Mouse (Mus musculus) myocyte (in vitro differentiated cells): ENCODE data around the gene Tnr. TPM values are rescaled to one million over a fixed set of nuclear protein-coding genes. Genes with fewer than 3 reads are reported as not detected.

Experiments used
- H3K27me3 ChIP-seq: one replicate; pipeline ENCODE4 v1.6.1; 2011; ENCODE audit not compliant: control insufficient read depth, insufficient read depth, insufficient read length
- H3K36me3 ChIP-seq: one replicate; pipeline ENCODE4 v1.6.1; 2011; ENCODE audit not compliant: control insufficient read depth, insufficient read depth
- H3K4me2 ChIP-seq: one replicate; pipeline ENCODE4 v1.6.1; 2011; ENCODE audit warnings: low read depth, control low read depth
- H3K4me3 ChIP-seq: one replicate; pipeline ENCODE4 v1.5.1; 2011; ENCODE audit warnings: mild to moderate bottlenecking, control low read depth, moderate library complexity
- H3K79me2 ChIP-seq: one replicate; pipeline ENCODE4 v1.6.1; 2011; ENCODE audit not compliant: control insufficient read depth, insufficient read depth
- H3ac ChIP-seq: one replicate; pipeline ENCODE4 v1.6.1; 2011; ENCODE audit not compliant: control insufficient read depth, insufficient read length
- CEBPB ChIP-seq: IDR thresholded peaks from 2 replicates; pipeline ENCODE4 v1.6.1; 2011; ENCODE audit warnings: mild to moderate bottlenecking, moderate library complexity; ENCODE audit not compliant: poor library complexity, insufficient read depth, severe bottlenecking
- E2F4 ChIP-seq: IDR thresholded peaks from one replicate; pipeline ENCODE4 v1.6.1; 2011; ENCODE audit warnings: mild to moderate bottlenecking, control low read depth, moderate library complexity; ENCODE audit not compliant: insufficient read depth
- MAX ChIP-seq: IDR thresholded peaks from one replicate; pipeline ENCODE4 v1.6.1; 2011; ENCODE audit warnings: low read depth, mild to moderate bottlenecking, control low read depth
- MYOD1 ChIP-seq, 3 experiments: IDR thresholded peaks; one replicate each; pipeline ENCODE4 v1.6.1; 2011; ENCODE audit warnings: control low read depth in 2 of 3, low read depth in 2 of 3, mild to moderate bottlenecking in 2 of 3, moderate library complexity in 1 of 3; ENCODE audit not compliant: insufficient read length in 2 of 3, control insufficient read depth in 1 of 3
- MYOG ChIP-seq, 3 experiments: IDR thresholded peaks; one replicate each; pipeline ENCODE4 v1.6.1; 2011; ENCODE audit warnings: control low read depth in 2 of 3, low read depth in 2 of 3, mild to moderate bottlenecking in 2 of 3; ENCODE audit not compliant: insufficient read length in 2 of 3, control insufficient read depth in 1 of 3, insufficient read depth in 1 of 3
- POLR2A ChIP-seq: IDR thresholded peaks from one replicate; pipeline ENCODE4 v1.6.1; 2011; ENCODE audit warnings: low read depth, mild to moderate bottlenecking, control low read depth, moderate library complexity; ENCODE audit not compliant: insufficient read length
- POLR2AphosphoS2 ChIP-seq: IDR thresholded peaks from one replicate; pipeline ENCODE4 v1.6.1; 2011; ENCODE audit warnings: low read depth, control low read depth; ENCODE audit not compliant: insufficient read length
- REST ChIP-seq: IDR thresholded peaks from one replicate; pipeline ENCODE4 v1.6.1; 2011; ENCODE audit warnings: mild to moderate bottlenecking, control low read depth, moderate library complexity; ENCODE audit not compliant: insufficient read depth, insufficient read length
- SRF ChIP-seq: IDR thresholded peaks from one replicate; pipeline ENCODE4 v1.6.1; 2011; ENCODE audit warnings: low read depth; ENCODE audit not compliant: control insufficient read depth, insufficient read length
- TCF12 ChIP-seq: IDR thresholded peaks from one replicate; pipeline ENCODE4 v1.6.1; 2011; ENCODE audit warnings: mild to moderate bottlenecking, control low read depth; ENCODE audit not compliant: poor library complexity, insufficient read depth, severe bottlenecking
- TCF3 ChIP-seq: IDR thresholded peaks from one replicate; pipeline ENCODE4 v1.6.1; 2011; ENCODE audit warnings: low read depth, control low read depth; ENCODE audit not compliant: insufficient read length
- USF1 ChIP-seq: IDR thresholded peaks from one replicate; pipeline ENCODE4 v1.6.1; 2011; ENCODE audit warnings: low read depth, mild to moderate bottlenecking, control low read depth, moderate library complexity
- polyA plus RNA-seq: library from polyadenylated mRNA; unstranded; fragments of >200 nt; fragmentation: generic; extraction: Trizol; gene quantifications from one replicate; pipeline ENCODE4 v1.2.1, GENCODE M21; 2012; ENCODE audit warnings: missing spikeins

The Tnr gene
- polyA plus RNA-seq, 1 experiment: 0.02 TPM

GRCm38 (mm10) chr1:159519206-159519605, 4.4 kb upstream of the Tnr start:
- no peak overlapping the region for H3K4me2 ChIP-seq
- TF ChIP-seq REST (no peak), MAX (no peak), POLR2A (no peak)
- H3K36me3 ChIP-seq: no peaks in the 10 kb centered on the region
- no peak overlapping the region for H3ac ChIP-seq
- H3K27me3 ChIP-seq: no peaks in the 10 kb centered on the region
- H3K79me2 ChIP-seq: no peaks in the 10 kb centered on the region
- H3K4me3 ChIP-seq: no peak overlapping the region

GRCm38 (mm10) chr1:159523069-159523468, 500 bp upstream of the Tnr start:
- no peak overlapping the region for H3K4me3 ChIP-seq
- no peaks in the 10 kb centered on the region for H3K79me2 ChIP-seq
- no peaks in the 10 kb centered on the region for H3K27me3 ChIP-seq
- no peak overlapping the region for H3ac ChIP-seq
- H3K4me2 ChIP-seq: no peak overlapping the region
- H3K36me3 ChIP-seq: no peaks in the 10 kb centered on the region
- no peak for TF ChIP-seq POLR2A
- no peak for TF ChIP-seq CEBPB
- no peak for TF ChIP-seq REST
- TF ChIP-seq USF1: no peak
- no peak for TF ChIP-seq MYOG (IDR thresholded peaks at IDR 0.05; ENCODE audit: control insufficient read depth in 1 of 3, insufficient read depth in 1 of 3, insufficient read length in 2 of 3, low read depth in 2 of 3)
- no peak for TF ChIP-seq TCF12
- no peak for TF ChIP-seq MAX
- no peak for TF ChIP-seq E2F4
- TF ChIP-seq MYOD1 (IDR thresholded peaks at IDR 0.05; ENCODE audit: control insufficient read depth in 1 of 3, insufficient read length in 2 of 3, low read depth in 2 of 3): no peak
- no peak for TF ChIP-seq POLR2AphosphoS2
- TF ChIP-seq SRF: no peak
- no peak for TF ChIP-seq TCF3

- TF ChIP-seq REST (peak; percentile 77), MAX (no peak)
Measured at GRCm38 (mm10) chr1:159524051-159524549, 531 bp downstream of the Tnr start.

GRCm38 (mm10) chr1:159532841-159533569, 9.4 kb downstream of the Tnr start:
- Histone ChIP-seq H3K36me3 (no peaks in the 10 kb centered on the region), H3K4me3 (no peak overlapping the region), H3K4me2 (no peak overlapping the region), H3ac (no peak overlapping the region), H3K27me3 (no peaks in the 10 kb centered on the region), H3K79me2 (no peaks in the 10 kb centered on the region)
- TF ChIP-seq POLR2AphosphoS2 (no peak), MYOD1 (IDR thresholded peaks at IDR 0.05; ENCODE audit: control insufficient read depth in 1 of 3, insufficient read length in 2 of 3, low read depth in 2 of 3) (no peak), POLR2A (no peak)

More at GRCm38 (mm10) chr1:159524051-159524549, 531 bp downstream of the Tnr start:
- Histone ChIP-seq H3K4me2 (no peak overlapping the region), H3K36me3 (no peaks in the 10 kb centered on the region), H3K79me2 (no peaks in the 10 kb centered on the region), H3K27me3 (no peaks in the 10 kb centered on the region), H3K4me3 (no peak overlapping the region), H3ac (no peak overlapping the region)

GRCm38 (mm10) chr1:159535582-159535981, 12.0 kb downstream of the Tnr start:
- Histone ChIP-seq H3K79me2 (no peaks in the 10 kb centered on the region), H3K36me3 (no peaks in the 10 kb centered on the region), H3K4me3 (no peak overlapping the region), H3K27me3 (no peaks in the 10 kb centered on the region), H3ac (no peak overlapping the region), H3K4me2 (no peak overlapping the region)
- TF ChIP-seq MYOD1 (IDR thresholded peaks at IDR 0.05; ENCODE audit: control insufficient read depth in 1 of 3, insufficient read length in 2 of 3, low read depth in 2 of 3) (no peak), MAX (no peak), REST (no peak), E2F4 (no peak), POLR2AphosphoS2 (no peak), TCF3 (no peak), TCF12 (no peak), CEBPB (no peak)

GRCm38 (mm10) chr1:159537541-159537940, 14.0 kb downstream of the Tnr start:
- H3K4me3 ChIP-seq: no peak overlapping the region
- no peak overlapping the region for H3K4me2 ChIP-seq
- H3K27me3 ChIP-seq: no peaks in the 10 kb centered on the region
- H3ac ChIP-seq: no peak overlapping the region
- no peaks in the 10 kb centered on the region for H3K79me2 ChIP-seq
- no peak for TF ChIP-seq MYOD1 (IDR thresholded peaks at IDR 0.05; ENCODE audit: control insufficient read depth in 1 of 3, insufficient read length in 2 of 3, low read depth in 2 of 3)
- no peak for TF ChIP-seq TCF3
- TF ChIP-seq USF1: no peak
- TF ChIP-seq REST: no peak
- no peak for TF ChIP-seq POLR2A
- TF ChIP-seq TCF12: no peak
- TF ChIP-seq MAX: no peak
- no peak for TF ChIP-seq MYOG (IDR thresholded peaks at IDR 0.05; ENCODE audit: control insufficient read depth in 1 of 3, insufficient read depth in 1 of 3, insufficient read length in 2 of 3, low read depth in 2 of 3)
- no peak for TF ChIP-seq CEBPB
- no peak for TF ChIP-seq E2F4
- no peak for TF ChIP-seq SRF
- no peak for TF ChIP-seq POLR2AphosphoS2
- no peaks in the 10 kb centered on the region for H3K36me3 ChIP-seq
